Mouse (Mus musculus): ENCODE results near the gene Afp. TPM values are rescaled to one million over a fixed set of nuclear protein-coding genes. Genes with fewer than 3 reads are reported as not detected.

Gene Afp
- 17.9 and 29.1 TPM in 2 replicates for polyA plus RNA-seq (2014; fragmentation: Nextera tagmentation; extraction: Ambion mirVana)

DNA sequence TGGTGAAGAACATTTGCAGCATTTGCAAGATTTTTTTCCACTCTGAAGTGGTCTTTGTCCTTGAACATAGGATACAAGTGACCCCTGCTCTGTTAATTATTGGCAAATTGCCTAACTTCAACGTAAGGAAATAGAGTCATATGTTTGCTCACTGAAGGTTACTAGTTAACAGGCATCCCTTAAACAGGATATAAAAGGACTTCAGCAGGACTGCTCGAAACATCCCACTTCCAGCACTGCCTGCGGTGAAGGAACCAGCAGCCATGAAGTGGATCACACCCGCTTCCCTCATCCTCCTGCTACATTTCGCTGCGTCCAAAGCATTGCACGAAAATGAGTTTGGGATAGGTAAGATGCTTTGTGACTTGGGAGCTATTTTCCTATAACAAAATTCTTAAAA lies at the start of gene Afp:
TSS of gene Afp (plus strand) at position 220 of the 400 bp plus-strand sequence.
- no peaks in the 10 kb centered on the region for H3K27me3 ChIP-seq (ENCODE audit: control insufficient read depth, insufficient read depth, low read length)
- no peak within 1 kb of the TSS for H3K27ac ChIP-seq (ENCODE audit: low read depth, low read length)
- no peaks in the 10 kb centered on the region for H3K36me3 ChIP-seq (ENCODE audit: control insufficient read depth, insufficient read depth, low read length)
- H3K4me2 ChIP-seq (replicated peaks; ENCODE audit: low read depth, low read length): no peak within 1 kb of the TSS; the same call in 1 of the 2 replicates
- H3K9me3 ChIP-seq (ENCODE audit: control insufficient read depth, low read length): no peaks in the 10 kb centered on the region
- H3K4me1 ChIP-seq (ENCODE audit: control insufficient read depth, insufficient read depth, low read length): no peaks in the 10 kb centered on the region
- no peak for ATAC-seq (ENCODE audit: low FRiP score, low TSS enrichment)
- H3K4me3 ChIP-seq (ENCODE audit: low read length): no peak within 1 kb of the TSS
- no peak within 1 kb of the TSS for H3K9ac ChIP-seq (ENCODE audit: low read depth, low read length)
- 81% methylated on average over 7 of the region's 7 CpGs for WGBS

DNA sequence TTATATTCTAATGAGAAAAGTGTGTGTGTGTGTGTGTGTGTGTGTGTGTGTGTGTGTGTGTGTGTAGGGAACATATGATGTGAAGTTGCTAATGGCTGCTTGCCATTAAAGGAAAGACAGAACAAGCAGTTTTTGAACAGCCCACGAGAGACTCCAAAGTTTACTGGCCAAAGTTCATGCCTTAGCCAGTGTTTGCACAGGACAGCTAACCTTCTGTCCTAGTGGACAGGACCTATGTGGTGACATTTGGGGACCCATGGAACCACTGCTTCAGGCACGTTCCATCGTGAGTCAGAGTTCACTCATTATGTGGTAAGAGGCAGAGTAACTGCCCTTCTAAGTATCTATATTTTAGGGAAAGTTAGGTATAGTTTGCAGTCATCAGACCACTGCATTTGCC lies 43.0 kb upstream of the Afp start:
- ATAC-seq (ENCODE audit: low FRiP score, low TSS enrichment): no peak
- H3K4me3 ChIP-seq (ENCODE audit: low read length): no peak overlapping the region
- no peak overlapping the region for H3K4me2 ChIP-seq (replicated peaks; ENCODE audit: low read depth, low read length)
- no peaks in the 10 kb centered on the region for H3K27me3 ChIP-seq (ENCODE audit: control insufficient read depth, insufficient read depth, low read length)
- H3K4me1 ChIP-seq (ENCODE audit: control insufficient read depth, insufficient read depth, low read length): no peaks in the 10 kb centered on the region
- 84% methylated on average over 3 of the region's 3 CpGs for WGBS
- H3K36me3 ChIP-seq (ENCODE audit: control insufficient read depth, insufficient read depth, low read length): no peaks in the 10 kb centered on the region
- H3K9me3 ChIP-seq (ENCODE audit: control insufficient read depth, low read length): no peaks in the 10 kb centered on the region
- no peak overlapping the region for H3K27ac ChIP-seq (ENCODE audit: low read depth, low read length)
- H3K9ac ChIP-seq (ENCODE audit: low read depth, low read length): no peak overlapping the region

DNA sequence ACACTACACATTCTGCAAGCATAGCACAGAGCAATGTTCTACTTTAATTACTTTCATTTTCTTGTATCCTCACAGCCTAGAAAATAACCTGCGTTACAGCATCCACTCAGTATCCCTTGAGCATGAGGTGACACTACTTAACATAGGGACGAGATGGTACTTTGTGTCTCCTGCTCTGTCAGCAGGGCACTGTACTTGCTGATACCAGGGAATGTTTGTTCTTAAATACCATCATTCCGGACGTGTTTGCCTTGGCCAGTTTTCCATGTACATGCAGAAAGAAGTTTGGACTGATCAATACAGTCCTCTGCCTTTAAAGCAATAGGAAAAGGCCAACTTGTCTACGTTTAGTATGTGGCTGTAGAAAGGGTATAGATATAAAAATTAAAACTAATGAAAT lies 40.6 kb upstream of the Afp start:
- no peaks in the 10 kb centered on the region for H3K4me1 ChIP-seq (ENCODE audit: control insufficient read depth, insufficient read depth, low read length)
- H3K27ac ChIP-seq (ENCODE audit: low read depth, low read length): no peak overlapping the region
- no peaks in the 10 kb centered on the region for H3K9me3 ChIP-seq (ENCODE audit: control insufficient read depth, low read length)
- no peak overlapping the region for H3K9ac ChIP-seq (ENCODE audit: low read depth, low read length)
- H3K4me3 ChIP-seq (ENCODE audit: low read length): no peak overlapping the region
- no peaks in the 10 kb centered on the region for H3K27me3 ChIP-seq (ENCODE audit: control insufficient read depth, insufficient read depth, low read length)
- 85% methylated on average over 5 of the region's 5 CpGs for WGBS
- no peak for ATAC-seq (ENCODE audit: low FRiP score, low TSS enrichment)
- no peak overlapping the region for H3K4me2 ChIP-seq (replicated peaks; ENCODE audit: low read depth, low read length)
- H3K36me3 ChIP-seq (ENCODE audit: control insufficient read depth, insufficient read depth, low read length): no peaks in the 10 kb centered on the region

- no peak overlapping the region for H3K4me2 ChIP-seq (replicated peaks; ENCODE audit: low read depth, low read length)
- H3K9me3 ChIP-seq (ENCODE audit: control insufficient read depth, low read length): no peaks in the 10 kb centered on the region
- no peaks in the 10 kb centered on the region for H3K36me3 ChIP-seq (ENCODE audit: control insufficient read depth, insufficient read depth, low read length)
- no peaks in the 10 kb centered on the region for H3K4me1 ChIP-seq (ENCODE audit: control insufficient read depth, insufficient read depth, low read length)
- H3K9ac ChIP-seq (ENCODE audit: low read depth, low read length): no peak overlapping the region
- 52% methylated on average over 4 of the region's 4 CpGs for WGBS
- H3K4me3 ChIP-seq (ENCODE audit: low read length): no peak overlapping the region
- ATAC-seq (ENCODE audit: low FRiP score, low TSS enrichment): no peak
- H3K27ac ChIP-seq (ENCODE audit: low read depth, low read length): no peak overlapping the region
- no peaks in the 10 kb centered on the region for H3K27me3 ChIP-seq (ENCODE audit: control insufficient read depth, insufficient read depth, low read length)
These were observed 37.8 kb upstream of the Afp start for GRCm38 (mm10) chr5:90452711-90453110.

DNA sequence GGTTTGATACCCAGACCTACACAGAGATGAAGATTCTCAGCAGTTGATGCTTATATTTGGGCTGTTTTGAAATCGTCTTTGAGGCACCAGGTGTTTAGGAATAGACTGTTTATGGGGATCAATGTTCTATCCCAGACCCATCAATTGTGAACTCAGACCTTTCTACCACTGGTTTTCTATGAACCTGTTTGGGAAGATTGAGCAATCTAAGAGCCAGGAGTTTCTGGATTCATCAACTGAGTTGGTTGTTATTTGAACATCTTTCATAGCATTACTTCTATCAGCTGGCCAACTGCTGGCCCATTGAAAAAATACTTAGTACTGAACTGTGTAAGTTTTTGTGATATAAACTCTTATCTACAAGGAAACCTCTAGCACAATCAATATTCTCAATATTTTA lies 33.3 kb upstream of the Afp start:
- H3K27ac ChIP-seq (ENCODE audit: low read depth, low read length): no peak overlapping the region
- no peaks in the 10 kb centered on the region for H3K9me3 ChIP-seq (ENCODE audit: control insufficient read depth, low read length)
- no peaks in the 10 kb centered on the region for H3K27me3 ChIP-seq (ENCODE audit: control insufficient read depth, insufficient read depth, low read length)
- no peak for ATAC-seq (ENCODE audit: low FRiP score, low TSS enrichment)
- no peak overlapping the region for H3K9ac ChIP-seq (ENCODE audit: low read depth, low read length)
- no peak overlapping the region for H3K4me3 ChIP-seq (ENCODE audit: low read length)
- H3K36me3 ChIP-seq (ENCODE audit: control insufficient read depth, insufficient read depth, low read length): no peaks in the 10 kb centered on the region
- 97% methylated on average over 1 of the region's 1 CpGs for WGBS
- no peaks in the 10 kb centered on the region for H3K4me1 ChIP-seq (ENCODE audit: control insufficient read depth, insufficient read depth, low read length)
- no peak overlapping the region for H3K4me2 ChIP-seq (replicated peaks; ENCODE audit: low read depth, low read length)

DNA sequence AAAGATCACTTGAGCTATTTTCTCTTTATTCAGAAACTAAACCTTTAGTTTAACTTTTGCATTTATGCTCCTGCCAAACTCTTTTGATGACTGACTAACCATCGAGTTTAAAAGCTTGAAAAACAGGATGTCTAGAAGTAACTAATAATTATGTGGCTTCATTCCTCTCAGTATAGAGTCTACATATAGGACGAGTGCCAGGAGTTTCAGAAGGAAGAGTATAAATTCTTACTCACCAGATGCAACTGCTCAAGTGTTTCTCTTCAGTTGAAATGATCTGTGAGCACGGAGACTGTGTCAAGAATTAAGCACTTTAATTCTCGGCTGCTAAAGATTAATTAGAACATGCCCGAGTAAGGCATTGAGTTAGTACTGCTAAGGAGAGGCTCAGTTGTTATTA lies 31.8 kb upstream of the Afp start:
- H3K4me3 ChIP-seq (ENCODE audit: low read length): no peak overlapping the region
- ATAC-seq (ENCODE audit: low FRiP score, low TSS enrichment): no peak
- H3K36me3 ChIP-seq (ENCODE audit: control insufficient read depth, insufficient read depth, low read length): no peaks in the 10 kb centered on the region
- no peak overlapping the region for H3K27ac ChIP-seq (ENCODE audit: low read depth, low read length)
- no peak overlapping the region for H3K4me2 ChIP-seq (replicated peaks; ENCODE audit: low read depth, low read length)
- 42% methylated on average over 5 of the region's 5 CpGs for WGBS
- no peaks in the 10 kb centered on the region for H3K27me3 ChIP-seq (ENCODE audit: control insufficient read depth, insufficient read depth, low read length)
- no peaks in the 10 kb centered on the region for H3K4me1 ChIP-seq (ENCODE audit: control insufficient read depth, insufficient read depth, low read length)
- no peaks in the 10 kb centered on the region for H3K9me3 ChIP-seq (ENCODE audit: control insufficient read depth, low read length)
- no peak overlapping the region for H3K9ac ChIP-seq (ENCODE audit: low read depth, low read length)

DNA sequence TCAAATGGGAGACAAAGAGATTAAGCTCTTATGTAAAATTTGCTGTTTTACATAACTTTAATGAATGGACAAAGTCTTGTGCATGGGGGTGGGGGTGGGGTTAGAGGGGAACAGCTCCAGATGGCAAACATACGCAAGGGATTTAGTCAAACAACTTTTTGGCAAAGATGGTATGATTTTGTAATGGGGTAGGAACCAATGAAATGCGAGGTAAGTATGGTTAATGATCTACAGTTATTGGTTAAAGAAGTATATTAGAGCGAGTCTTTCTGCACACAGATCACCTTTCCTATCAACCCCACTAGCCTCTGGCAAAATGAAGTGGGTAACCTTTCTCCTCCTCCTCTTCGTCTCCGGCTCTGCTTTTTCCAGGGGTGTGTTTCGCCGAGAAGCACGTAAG lies 29.9 kb upstream of the Afp start, which contains the start of gene Alb:
TSS of gene Alb (plus strand) at position 279 of the 400 bp plus-strand sequence.
- 77% methylated on average over 8 of the region's 8 CpGs for WGBS
- no peak within 1 kb of the TSS for H3K4me2 ChIP-seq (replicated peaks; ENCODE audit: low read depth, low read length)
- H3K36me3 ChIP-seq (ENCODE audit: control insufficient read depth, insufficient read depth, low read length): no peaks in the 10 kb centered on the region
- no peak within 1 kb of the TSS for H3K4me3 ChIP-seq (ENCODE audit: low read length)
- no peaks in the 10 kb centered on the region for H3K4me1 ChIP-seq (ENCODE audit: control insufficient read depth, insufficient read depth, low read length)
- no peak within 1 kb of the TSS for H3K27ac ChIP-seq (ENCODE audit: low read depth, low read length)
- no peaks in the 10 kb centered on the region for H3K27me3 ChIP-seq (ENCODE audit: control insufficient read depth, insufficient read depth, low read length)
- ATAC-seq (ENCODE audit: low FRiP score, low TSS enrichment): no peak
- no peaks in the 10 kb centered on the region for H3K9me3 ChIP-seq (ENCODE audit: control insufficient read depth, low read length)
- no peak within 1 kb of the TSS for H3K9ac ChIP-seq (ENCODE audit: low read depth, low read length)

DNA sequence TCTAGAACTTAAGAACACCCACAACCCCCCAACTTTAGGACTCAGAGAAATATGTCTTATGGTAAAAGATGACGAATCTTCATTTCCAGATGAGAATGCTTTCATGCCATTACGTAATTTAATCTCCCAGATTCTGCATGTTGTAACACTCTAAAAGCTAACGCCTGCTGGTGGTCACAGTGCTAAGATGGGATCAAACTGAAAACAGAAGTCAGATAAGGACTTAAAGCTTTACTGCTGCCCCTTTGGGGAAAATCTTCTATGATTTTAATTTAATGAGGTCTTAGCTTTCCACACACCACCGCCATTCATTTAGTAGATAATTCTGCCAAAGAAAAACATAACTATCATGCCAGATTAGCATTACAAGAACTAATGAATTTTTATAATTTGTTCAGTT lies 23.7 kb upstream of the Afp start:
- no peaks in the 10 kb centered on the region for H3K36me3 ChIP-seq (ENCODE audit: control insufficient read depth, insufficient read depth, low read length)
- ATAC-seq (ENCODE audit: low FRiP score, low TSS enrichment): no peak
- H3K4me3 ChIP-seq (ENCODE audit: low read length): no peak overlapping the region
- no peaks in the 10 kb centered on the region for H3K4me1 ChIP-seq (ENCODE audit: control insufficient read depth, insufficient read depth, low read length)
- 52% methylated on average over 4 of the region's 4 CpGs for WGBS
- no peaks in the 10 kb centered on the region; the same call in 1 of the 2 replicates for H3K27me3 ChIP-seq (ENCODE audit: control insufficient read depth, insufficient read depth, low read length)
- no peak overlapping the region for H3K9ac ChIP-seq (ENCODE audit: low read depth, low read length)
- H3K9me3 ChIP-seq (ENCODE audit: control insufficient read depth, low read length): no peaks in the 10 kb centered on the region
- H3K27ac ChIP-seq (ENCODE audit: low read depth, low read length): no peak overlapping the region
- no peak overlapping the region for H3K4me2 ChIP-seq (replicated peaks; ENCODE audit: low read depth, low read length)

GRCm38 (mm10) chr5:90467245-90467644 lies 23.3 kb upstream of the Afp start:
- peak; percentile 93 for ATAC-seq (ENCODE audit: low FRiP score, low TSS enrichment)
- WGBS: 16% methylated on average over 6 of the region's 6 CpGs
- no peak overlapping the region for H3K4me2 ChIP-seq (replicated peaks; ENCODE audit: low read depth, low read length)
- H3K9ac ChIP-seq (ENCODE audit: low read depth, low read length): no peak overlapping the region
- no peaks in the 10 kb centered on the region for H3K9me3 ChIP-seq (ENCODE audit: control insufficient read depth, low read length)
- no peaks in the 10 kb centered on the region for H3K4me1 ChIP-seq (ENCODE audit: control insufficient read depth, insufficient read depth, low read length)
- H3K27ac ChIP-seq (ENCODE audit: low read depth, low read length): no peak overlapping the region
- H3K4me3 ChIP-seq (ENCODE audit: low read length): no peak overlapping the region
- H3K27me3 ChIP-seq (ENCODE audit: control insufficient read depth, insufficient read depth, low read length): no peaks in the 10 kb centered on the region; the same call in 1 of the 2 replicates
- H3K36me3 ChIP-seq (ENCODE audit: control insufficient read depth, insufficient read depth, low read length): no peaks in the 10 kb centered on the region
